Mouse (Mus musculus): ENCODE data around the gene Fgf15. TPM values are rescaled to one million over a fixed set of nuclear protein-coding genes. Genes with fewer than 3 reads are reported as not detected.
A peak's percentile ranks its signal among the peaks of the same experiment; 100 is the strongest.
"Not testable (repeated sequence)": the region's sequence is repeated elsewhere in the genome, so short reads cannot be mapped to it uniquely, and the experiment has no call there.

Fgf15 gene
- polyA plus RNA-seq, 1 experiment from 2014 or later = not detected

- no peak overlapping the region for H3K27ac ChIP-seq
- WGBS (ENCODE audit: insufficient replicate concordance) = 43% methylated on average over 6 of the region's 6 CpGs
- no peak overlapping the region for H3K4me2 ChIP-seq
- no peak overlapping the region for H3K9ac ChIP-seq
- peaks cover 86% of the 10 kb centered on the region for H3K27me3 ChIP-seq (replicated peaks)
- H3K4me1 ChIP-seq = peaks cover 26% of the 10 kb centered on the region
- ATAC-seq = no peak
- H3K9me3 ChIP-seq (replicated peaks) = no peaks in the 10 kb centered on the region
- no peaks in the 10 kb centered on the region for H3K36me3 ChIP-seq
- H3K4me3 ChIP-seq = no peak overlapping the region
Measured at GRCm38 (mm10) chr7:144892322-144892721, 4.0 kb upstream of the Fgf15 start.

- Histone ChIP-seq H3K9me3 (replicated peaks) (no peaks in the 10 kb centered on the region), H3K9ac (no peak overlapping the region), H3K4me1 (peaks cover 26% of the 10 kb centered on the region), H3K36me3 (no peaks in the 10 kb centered on the region), H3K27me3 (replicated peaks) (peaks cover 86% of the 10 kb centered on the region), H3K4me3 (no peak overlapping the region), H3K4me2 (peak overlapping the region; percentile 82; the same call in 1 of the 2 replicates), H3K27ac (no peak overlapping the region)
- ATAC-seq = no peak
- 11% methylated on average over 5 of the region's 5 CpGs for WGBS (ENCODE audit: insufficient replicate concordance)
Measured at GRCm38 (mm10) chr7:144894191-144894590, 2.1 kb upstream of the Fgf15 start.

- no peaks in the 10 kb centered on the region for H3K36me3 ChIP-seq
- WGBS (ENCODE audit: insufficient replicate concordance) = 9% methylated on average over 4 of the region's 4 CpGs
- H3K4me3 ChIP-seq = peak overlapping the region; percentile 52; the same call in 1 of the 2 replicates
- no peak for ATAC-seq
- H3K9ac ChIP-seq = no peak overlapping the region
- peaks cover 26% of the 10 kb centered on the region for H3K4me1 ChIP-seq
- H3K9me3 ChIP-seq (replicated peaks) = no peaks in the 10 kb centered on the region
- H3K27ac ChIP-seq = no peak overlapping the region
- peak overlapping the region; percentile 82 for H3K4me2 ChIP-seq
- peaks cover 86% of the 10 kb centered on the region for H3K27me3 ChIP-seq (replicated peaks)
Measured at GRCm38 (mm10) chr7:144894706-144895105, 1.6 kb upstream of the Fgf15 start.

- 2% methylated on average over 37 of the region's 37 CpGs for WGBS (ENCODE audit: insufficient replicate concordance)
- Histone ChIP-seq H3K9ac (peak overlapping the region; percentile 25; the same call in 1 of the 2 replicates), H3K4me3 (peak overlapping the region; percentile 52), H3K4me2 (peak overlapping the region; percentile 82), H3K27me3 (replicated peaks) (peaks cover 87% of the 10 kb centered on the region), H3K4me1 (peaks cover 26% of the 10 kb centered on the region), H3K27ac (no peak overlapping the region), H3K36me3 (no peaks in the 10 kb centered on the region), H3K9me3 (replicated peaks) (no peaks in the 10 kb centered on the region)
- ATAC-seq = peak; percentile 66; the same call in 1 of the 2 replicates
Measured at GRCm38 (mm10) chr7:144895305-144896111, 823 bp upstream of the Fgf15 start.

GRCm38 (mm10) chr7:144898506-144898905, 2.2 kb downstream of the Fgf15 start:
- H3K27me3 ChIP-seq (replicated peaks) = peaks cover 82% of the 10 kb centered on the region
- no peak overlapping the region for H3K4me2 ChIP-seq
- 62% methylated on average over 6 of the region's 6 CpGs for WGBS (ENCODE audit: insufficient replicate concordance)
- no peak overlapping the region for H3K27ac ChIP-seq
- no peak overlapping the region for H3K4me3 ChIP-seq
- H3K36me3 ChIP-seq = no peaks in the 10 kb centered on the region
- ATAC-seq = no peak
- H3K4me1 ChIP-seq = peaks cover 26% of the 10 kb centered on the region
- H3K9ac ChIP-seq = no peak overlapping the region
- no peaks in the 10 kb centered on the region for H3K9me3 ChIP-seq (replicated peaks)

- not testable (repeated sequence) for H3K27ac ChIP-seq; H3K9me3 ChIP-seq (replicated peaks); H3K36me3 ChIP-seq; H3K9ac ChIP-seq; H3K4me3 ChIP-seq; H3K4me2 ChIP-seq; ATAC-seq
- H3K4me1 ChIP-seq = peaks cover 15% of the 10 kb centered on the region
- WGBS (ENCODE audit: insufficient replicate concordance) = 75% methylated on average over 3 of the region's 3 CpGs
- H3K27me3 ChIP-seq (replicated peaks) = peaks cover 41% of the 10 kb centered on the region
Measured at GRCm38 (mm10) chr7:144905514-144905913, 9.2 kb downstream of the Fgf15 start.

- Histone ChIP-seq H3K4me3 (peak overlapping the region; percentile 3; the same call in 1 of the 2 replicates), H3K27ac (no peak overlapping the region), H3K9ac (no peak overlapping the region), H3K36me3 (no peaks in the 10 kb centered on the region), H3K9me3 (replicated peaks) (no peaks in the 10 kb centered on the region), H3K4me2 (peak overlapping the region; percentile 46), H3K27me3 (replicated peaks) (peaks cover 29% of the 10 kb centered on the region; the same call in 1 of the 2 replicates), H3K4me1 (peaks cover 15% of the 10 kb centered on the region)
- 0 out of 2 replicates have a peak, but pooled peaks have one; percentile 39 for ATAC-seq
- WGBS (ENCODE audit: insufficient replicate concordance) = 9% methylated on average over 28 of the region's 28 CpGs
Measured at GRCm38 (mm10) chr7:144906708-144907397, 10.5 kb downstream of the Fgf15 start.

- Histone ChIP-seq H3K9me3 (replicated peaks) (no peaks in the 10 kb centered on the region), H3K4me3 (no peak overlapping the region), H3K9ac (no peak overlapping the region), H3K27me3 (replicated peaks) (peaks cover 26% of the 10 kb centered on the region; the same call in 1 of the 2 replicates), H3K36me3 (no peaks in the 10 kb centered on the region), H3K4me1 (peaks cover 15% of the 10 kb centered on the region), H3K27ac (no peak overlapping the region), H3K4me2 (peak overlapping the region; percentile 46; the same call in 1 of the 2 replicates)
- whole genome bisulfite sequencing (ENCODE audit: insufficient replicate concordance) = 9% methylated on average over 8 of the region's 8 CpGs
- ATAC-seq = no peak
Measured at GRCm38 (mm10) chr7:144907793-144908192, 11.5 kb downstream of the Fgf15 start.

GRCm38 (mm10) chr7:144908705-144909104, 12.4 kb downstream of the Fgf15 start:
- H3K36me3 ChIP-seq = no peaks in the 10 kb centered on the region
- H3K9ac ChIP-seq = no peak overlapping the region
- H3K4me2 ChIP-seq = no peak overlapping the region
- H3K4me3 ChIP-seq = no peak overlapping the region
- H3K27ac ChIP-seq = no peak overlapping the region
- no peaks in the 10 kb centered on the region for H3K9me3 ChIP-seq (replicated peaks)
- WGBS (ENCODE audit: insufficient replicate concordance) = 53% methylated on average over 7 of the region's 7 CpGs
- peaks cover 26% of the 10 kb centered on the region; the same call in 1 of the 2 replicates for H3K27me3 ChIP-seq (replicated peaks)
- H3K4me1 ChIP-seq = peaks cover 15% of the 10 kb centered on the region
- no peak for ATAC-seq

- no peak for ATAC-seq
- Histone ChIP-seq H3K9ac (no peak overlapping the region), H3K4me1 (peaks cover 31% of the 10 kb centered on the region), H3K4me3 (no peak overlapping the region), H3K36me3 (no peaks in the 10 kb centered on the region), H3K4me2 (no peak overlapping the region), H3K27me3 (replicated peaks) (peaks cover 15% of the 10 kb centered on the region; the same call in 1 of the 2 replicates), H3K9me3 (replicated peaks) (no peaks in the 10 kb centered on the region), H3K27ac (no peak overlapping the region)
- WGBS (ENCODE audit: insufficient replicate concordance) = 47% methylated on average over 1 of the region's 1 CpGs
Measured at GRCm38 (mm10) chr7:144911121-144911520, 14.8 kb downstream of the Fgf15 start.

GRCm38 (mm10) chr7:144912897-144913296, 16.6 kb downstream of the Fgf15 start:
- Histone ChIP-seq H3K9me3 (replicated peaks) (no peaks in the 10 kb centered on the region), H3K27ac (no peak overlapping the region), H3K27me3 (replicated peaks) (peaks cover 12% of the 10 kb centered on the region; the same call in 1 of the 2 replicates), H3K4me1 (peaks cover 23% of the 10 kb centered on the region), H3K36me3 (peaks cover 11% of the 10 kb centered on the region), H3K4me2 (no peak overlapping the region), H3K4me3 (no peak overlapping the region), H3K9ac (no peak overlapping the region)
- ATAC-seq = no peak
- WGBS (ENCODE audit: insufficient replicate concordance) = 76% methylated on average over 4 of the region's 4 CpGs
